Mouse (Mus musculus) bone marrow, adult 2 months (tissue): ENCODE results near the gene Ensa. TPM values are rescaled to one million over a fixed set of nuclear protein-coding genes. Genes with fewer than 3 reads are reported as not detected.

Source experiments
- H3K27ac ChIP-seq: fragments of 200-500 bp; 2 replicates; pipeline ENCODE4 v1.5.1; 2012; ENCODE audit warnings: low read depth, mild to moderate bottlenecking, control low read depth, inconsistent platforms, low read length; ENCODE audit not compliant: control insufficient read depth, poor library complexity, insufficient read depth
- H3K4me1 ChIP-seq: fragments of 200-500 bp; 2 replicates; pipeline ENCODE4 v1.6.1; 2011; ENCODE audit warnings: low read length; ENCODE audit not compliant: control insufficient read depth, insufficient read depth
- H3K4me3 ChIP-seq: fragments of 200-500 bp; replicated peaks from 2 replicates; pipeline ENCODE3; 2011; ENCODE audit warnings: mild to moderate bottlenecking, low read depth, low read length, control low read depth; ENCODE audit not compliant: control insufficient read depth
- CTCF ChIP-seq: fragments of 200-500 bp; IDR thresholded peaks from 2 replicates; pipeline ENCODE4 v1.5.1; 2011; ENCODE audit warnings: low read length, control low read depth; ENCODE audit not compliant: control insufficient read depth, insufficient read depth
- POLR2A ChIP-seq: fragments of 200-500 bp; IDR thresholded peaks from 2 replicates; pipeline ENCODE4 v1.6.1; 2011; ENCODE audit warnings: low read depth, mild to moderate bottlenecking, control low read depth, low read length, borderline replicate concordance; ENCODE audit not compliant: control insufficient read depth
- WGBS: fragments of 180-500 bp; shearing (Covaris S2); methylation state at CpG from one replicate; pipeline ENCODE4 v1.1.7; 2018; 5-methylcytosine and 5-hydroxymethylcytosine counted together
- polyA plus RNA-seq: library from polyadenylated mRNA; stranded (reverse); fragments of >200 nt; gene quantifications from 2 replicates; pipeline ENCODE4 v1.2.4, GENCODE M21; 2011; ENCODE audit warnings: low replicate concordance; ENCODE audit not compliant: missing spikeins, insufficient read depth, insufficient read length

Ensa gene
- polyA plus RNA-seq, 1 experiment = 36.2 TPM

DNA sequence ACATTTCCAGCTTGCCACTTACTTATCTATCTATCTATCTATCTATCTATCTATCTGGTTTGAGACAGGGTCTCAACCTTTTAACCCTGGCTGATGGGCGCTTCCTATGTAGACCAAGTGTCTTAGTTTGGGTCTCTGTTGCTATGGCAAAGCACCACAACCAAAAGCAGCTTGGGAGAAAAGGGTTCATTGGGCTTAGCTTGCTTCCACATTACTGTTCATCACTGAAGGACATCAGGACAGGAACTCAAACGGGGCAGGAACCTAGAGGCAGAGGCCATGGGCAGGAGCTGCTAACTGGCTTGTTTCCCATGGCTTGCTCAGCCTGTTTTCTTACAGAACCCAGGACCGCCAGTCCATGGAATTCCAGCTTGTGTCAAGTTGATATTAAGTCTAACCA is 32.3 kb downstream of the Ensa start:
- Histone ChIP-seq H3K27ac (peak overlapping the region; percentile 30; the same call in 1 of the 2 replicates), H3K4me3 (no peak overlapping the region), H3K4me1 (peaks cover 7% of the 10 kb centered on the region; the same call in 1 of the 2 replicates)
- no peak for TF ChIP-seq POLR2A
- TF ChIP-seq CTCF = no peak
- 67% methylated on average over 3 of the region's 3 CpGs for WGBS

DNA sequence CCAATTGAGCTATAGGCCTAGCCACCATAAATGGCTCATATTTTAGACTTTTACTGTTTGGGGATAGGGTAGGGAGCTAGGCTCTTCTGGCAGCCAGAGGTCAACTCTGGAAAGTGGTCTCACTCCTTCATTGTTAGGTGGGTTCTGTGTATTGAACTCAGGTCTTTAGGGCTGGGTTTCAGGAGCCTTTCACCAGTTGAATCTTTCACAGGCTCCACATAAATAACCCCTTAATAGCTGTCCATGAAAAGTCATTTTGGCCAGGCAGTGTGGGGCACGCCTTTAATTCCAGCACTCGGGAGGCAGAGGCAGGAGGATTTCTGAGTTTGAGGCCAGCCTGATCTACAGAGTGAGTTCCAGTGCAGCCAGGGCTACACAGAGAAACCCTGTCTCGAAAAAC is 32.9 kb downstream of the Ensa start:
- Histone ChIP-seq H3K4me1 (peaks cover 4% of the 10 kb centered on the region; the same call in 1 of the 2 replicates), H3K4me3 (no peak overlapping the region), H3K27ac (peak overlapping the region; percentile 60; the same call in 1 of the 2 replicates)
- 74% methylated on average over 3 of the region's 3 CpGs for WGBS
- TF ChIP-seq POLR2A (no peak), CTCF (no peak)

DNA sequence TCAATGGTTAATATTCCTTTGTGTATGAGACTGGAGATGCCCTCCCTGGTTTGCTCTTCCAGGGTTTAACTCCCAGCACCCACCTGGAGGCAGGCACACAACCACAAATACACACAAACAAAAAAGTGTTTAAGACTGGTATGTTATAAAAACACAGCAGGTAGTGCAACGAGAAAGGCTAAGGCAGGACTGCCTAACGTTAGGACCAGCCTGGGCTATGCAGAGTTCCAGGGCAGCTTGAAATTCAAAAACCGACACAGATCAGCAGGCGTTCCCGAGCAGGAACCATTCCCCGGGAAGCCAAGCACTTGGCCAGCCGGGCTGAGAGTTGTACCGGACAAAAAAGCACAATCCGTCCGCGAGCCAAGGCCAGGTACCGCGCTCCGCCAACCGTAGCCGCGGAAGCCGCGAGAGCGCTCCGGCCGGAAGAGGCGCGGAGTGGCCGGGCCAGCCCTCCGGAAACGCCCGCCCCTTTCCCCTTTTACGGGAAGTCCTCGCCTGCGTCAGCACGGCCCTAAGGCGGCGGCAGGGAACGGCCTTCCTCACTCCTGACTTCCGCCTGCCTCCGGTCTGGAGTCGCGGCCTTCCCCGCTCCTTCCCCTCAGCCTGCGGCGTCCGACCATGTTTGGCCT is 33.6 kb downstream of the Ensa start, which contains the start of gene Mcl1:
TSS of gene Mcl1 (plus strand) at position 553 of the 632 bp plus-strand sequence.
- TF ChIP-seq CTCF (no peak), POLR2A (peak; percentile 100)
- Histone ChIP-seq H3K27ac (peak within 1 kb of the TSS; percentile 100), H3K4me3 (peak within 1 kb of the TSS; percentile 78), H3K4me1 (peaks cover 4% of the 10 kb centered on the region; the same call in 1 of the 2 replicates)
- WGBS = under 1% methylated on average over 43 of the region's 43 CpGs

DNA sequence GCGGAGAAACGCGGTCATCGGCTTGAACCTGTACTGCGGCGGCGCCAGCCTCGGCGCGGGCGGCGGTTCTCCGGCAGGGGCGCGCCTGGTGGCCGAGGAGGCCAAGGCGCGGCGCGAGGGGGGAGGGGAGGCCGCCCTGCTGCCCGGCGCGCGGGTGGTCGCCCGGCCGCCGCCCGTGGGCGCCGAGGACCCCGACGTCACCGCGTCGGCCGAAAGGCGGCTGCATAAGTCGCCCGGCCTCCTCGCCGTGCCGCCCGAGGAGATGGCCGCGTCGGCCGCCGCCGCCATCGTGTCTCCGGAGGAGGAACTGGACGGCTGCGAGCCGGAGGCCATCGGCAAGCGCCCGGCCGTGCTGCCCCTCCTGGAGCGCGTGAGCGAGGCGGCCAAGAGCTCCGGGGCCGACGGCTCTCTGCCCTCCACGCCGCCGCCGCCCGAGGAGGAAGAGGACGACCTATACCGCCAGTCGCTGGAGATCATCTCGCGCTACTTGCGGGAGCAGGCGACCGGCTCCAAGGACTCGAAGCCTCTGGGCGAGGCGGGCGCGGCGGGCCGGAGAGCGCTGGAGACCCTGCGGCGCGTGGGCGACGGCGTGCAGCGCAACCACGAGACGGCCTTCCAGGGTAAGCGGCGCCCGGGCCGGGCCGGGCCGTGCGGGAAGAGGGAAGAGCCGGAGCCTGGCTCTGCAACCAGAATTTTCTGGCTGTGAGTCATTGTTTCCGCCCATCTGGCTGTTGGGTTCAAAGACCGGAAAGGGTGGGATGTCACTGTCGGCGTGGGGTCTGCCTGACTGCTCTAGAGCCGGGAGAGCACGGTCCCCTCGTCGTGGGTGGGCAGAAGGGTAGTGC is 34.3 kb downstream of the Ensa start:
- H3K27ac ChIP-seq = peak overlapping the region; percentile 100
- H3K4me1 ChIP-seq = peaks cover 6% of the 10 kb centered on the region
- TF ChIP-seq CTCF (no peak), POLR2A (peak; percentile 36; the same call in 1 of the 2 replicates)
- peak overlapping the region; percentile 78 for H3K4me3 ChIP-seq
- WGBS = under 1% methylated on average over 99 of the region's 113 CpGs

DNA sequence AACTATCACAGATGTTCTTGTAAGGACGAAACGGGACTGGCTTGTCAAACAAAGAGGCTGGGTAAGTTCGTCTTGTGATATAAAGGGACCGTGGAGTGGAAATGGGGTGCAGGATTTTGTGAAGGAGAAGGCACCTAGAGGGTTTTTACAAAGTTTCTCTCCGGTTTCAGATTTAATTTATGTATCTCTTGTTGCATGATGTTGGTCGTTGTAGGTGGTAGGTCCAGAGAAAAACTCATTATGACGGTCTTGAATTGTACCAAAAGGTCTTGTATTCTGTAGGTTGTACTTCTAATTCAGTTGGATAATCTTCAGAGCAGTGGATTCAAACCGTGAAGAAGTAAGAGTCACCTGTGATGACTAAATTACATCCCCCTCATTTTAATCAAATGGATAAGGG is 35.2 kb downstream of the Ensa start:
- no peak for TF ChIP-seq CTCF
- no peak for TF ChIP-seq POLR2A
- H3K27ac ChIP-seq = peak overlapping the region; percentile 100; the same call in 1 of the 2 replicates
- H3K4me3 ChIP-seq = peak overlapping the region; percentile 78
- H3K4me1 ChIP-seq = peaks cover 7% of the 10 kb centered on the region
- 1% methylated on average over 8 of the region's 8 CpGs for WGBS

DNA sequence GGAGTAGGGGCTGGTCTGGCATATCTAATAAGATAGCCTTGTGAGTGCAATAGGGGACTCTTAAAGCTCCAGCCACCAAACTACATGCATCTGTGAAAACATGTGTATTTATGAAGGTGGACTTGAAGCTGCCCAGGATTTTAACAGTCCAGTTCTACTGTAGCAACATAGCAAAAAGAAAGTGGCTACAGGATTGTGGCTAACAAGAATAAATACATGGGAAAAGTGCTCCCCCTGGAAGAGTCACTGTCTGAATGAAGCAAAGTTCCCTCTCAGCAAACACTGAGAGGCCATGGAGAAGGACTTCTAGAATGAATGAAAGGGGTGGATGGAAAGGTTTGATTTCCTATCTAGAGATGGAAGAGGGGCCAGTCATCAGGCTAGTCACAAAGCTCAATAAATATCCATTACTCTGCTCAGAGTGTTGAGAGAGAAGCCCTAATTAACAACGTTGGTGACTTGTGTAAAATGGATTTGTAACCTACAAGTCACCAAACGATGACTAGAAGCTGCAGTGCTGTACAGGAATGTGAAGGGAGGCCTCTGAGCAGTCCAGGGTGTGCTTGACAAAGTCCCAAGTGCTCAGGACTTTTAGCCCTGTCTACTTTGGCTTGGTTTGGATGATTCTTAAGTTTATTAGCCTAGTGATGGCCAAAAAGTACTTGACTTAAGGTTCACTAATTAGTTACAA is 36.1 kb downstream of the Ensa start:
- Histone ChIP-seq H3K27ac (peak overlapping the region; percentile 34; the same call in 1 of the 2 replicates), H3K4me3 (peak overlapping the region; percentile 78), H3K4me1 (peaks cover 9% of the 10 kb centered on the region)
- 7% methylated on average over 2 of the region's 2 CpGs for WGBS
- no peak for TF ChIP-seq CTCF
- no peak for TF ChIP-seq POLR2A

DNA sequence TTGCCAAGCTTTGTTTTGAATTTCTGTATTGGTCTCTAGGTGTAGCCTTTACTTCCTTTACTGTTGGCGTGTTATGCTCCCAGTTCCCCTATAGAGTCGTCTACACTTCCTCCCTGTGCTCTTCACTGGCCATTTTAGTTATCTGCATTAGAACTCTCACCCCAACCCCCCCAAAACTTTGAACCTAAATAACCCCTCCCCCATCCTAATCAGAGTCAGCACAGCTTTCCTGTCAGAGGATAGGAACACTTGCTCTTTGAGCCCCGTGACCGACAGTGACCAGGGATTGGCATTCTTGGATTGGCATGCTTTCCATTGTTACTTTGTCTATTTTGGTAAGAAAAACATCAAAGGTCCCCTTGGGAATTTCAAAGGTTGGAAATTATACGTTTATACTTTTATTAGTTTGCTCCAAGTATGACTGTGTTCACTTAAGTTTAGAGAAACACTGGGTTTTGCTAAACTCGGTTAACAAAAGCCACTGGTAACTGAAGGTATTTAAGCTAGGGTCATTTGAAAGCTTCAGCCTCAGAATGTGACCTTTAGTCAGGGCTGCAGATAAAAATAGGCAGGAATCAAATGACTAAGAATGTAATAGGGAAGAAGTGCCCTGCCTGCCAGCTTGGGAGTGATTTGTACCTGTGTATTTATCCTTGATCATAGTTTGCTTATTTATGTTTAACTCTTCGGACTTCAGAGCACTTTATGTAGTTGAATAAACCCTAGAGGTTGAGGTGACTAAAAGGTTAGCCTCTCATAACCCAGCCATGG is 37.3 kb downstream of the Ensa start:
- Histone ChIP-seq H3K4me1 (peaks cover 11% of the 10 kb centered on the region), H3K4me3 (peak overlapping the region; percentile 68), H3K27ac (no peak overlapping the region)
- TF ChIP-seq POLR2A = no peak
- no peak for TF ChIP-seq CTCF
- 16% methylated on average over 7 of the region's 7 CpGs for WGBS
